Mouse (Mus musculus) ES-E14 (cell line): Measurements from ENCODE around the gene Il10ra.

Source experiments
- CHD2 ChIP-seq: IDR thresholded peaks from 2 replicates; pipeline ENCODE4 v1.6.1; 2014; ENCODE audit warnings: mild to moderate bottlenecking, low read depth, low read length, inconsistent platforms
- HCFC1 ChIP-seq: IDR thresholded peaks from 2 replicates; pipeline ENCODE4 v1.6.1; 2012; ENCODE audit warnings: low read length, inconsistent platforms, borderline replicate concordance; ENCODE audit not compliant: insufficient read depth

- TF ChIP-seq HCFC1 = no peak
- TF ChIP-seq CHD2 = no peak
Measured at GRCm38 (mm10) chr9:45246060-45246459, 22.9 kb downstream of the Il10ra start.
